Mouse (Mus musculus): Measurements from ENCODE around the gene Bsnd. TPM values are rescaled to one million over a fixed set of nuclear protein-coding genes. Genes with fewer than 3 reads are reported as not detected.

The Bsnd gene
- polyA plus RNA-seq (2012; rRNA removed), result 0.05 and 0.17 TPM in 2 replicates

DNA sequence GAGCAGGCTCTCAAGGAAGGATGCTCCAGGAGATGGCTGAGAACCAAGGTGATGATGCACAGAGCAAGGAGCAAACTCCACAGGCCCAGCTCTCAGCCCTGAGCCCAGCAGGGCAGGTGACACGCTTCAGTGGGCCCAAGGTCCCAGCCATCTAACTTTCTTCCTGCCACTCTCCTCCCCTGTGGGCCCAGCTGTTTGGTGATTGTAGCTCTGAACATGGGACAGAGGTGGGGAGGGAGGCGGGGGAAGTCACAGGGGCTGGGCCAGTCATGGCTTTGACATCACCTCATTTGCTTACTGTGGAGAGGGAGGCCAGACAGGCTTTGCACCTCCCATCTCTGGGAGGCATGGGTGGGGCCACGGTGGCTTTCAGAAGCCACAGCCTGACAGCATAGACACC is at the start of gene Bsnd:
Gene Bsnd (minus strand): TSS at position 168 of the 400 bp plus-strand sequence.

Other genes with a start within 250 kb of the Bsnd start
- gene Usp24, start 176.1 kb downstream of the Bsnd start, polyA plus RNA-seq (2012; rRNA removed), result 10.5 TPM in 2 replicates
- 0.61 and 1.3 TPM in 2 replicates for gene Pcsk9, start 28.0 kb downstream of the Bsnd start, polyA plus RNA-seq (2012; rRNA removed)
- gene Dhcr24, start 68.8 kb upstream of the Bsnd start, polyA plus RNA-seq (2012; rRNA removed), result 146 and 162 TPM in 2 replicates
- not detected in 2 replicates for gene Lexm, start 125.0 kb upstream of the Bsnd start, polyA plus RNA-seq (2012; rRNA removed)
- 2.0 TPM in 2 replicates for gene Ttc22, start 130.1 kb upstream of the Bsnd start, polyA plus RNA-seq (2012; rRNA removed)
- 11.9 and 19.5 TPM in 2 replicates for gene Pars2, start 158.8 kb upstream of the Bsnd start, polyA plus RNA-seq (2012; rRNA removed)
- 50.9 and 53.1 TPM in 2 replicates for gene Ttc4, start 186.7 kb upstream of the Bsnd start, polyA plus RNA-seq (2012; rRNA removed)
- 5.2 and 6.6 TPM in 2 replicates for gene Mroh7, start 238.6 kb upstream of the Bsnd start, polyA plus RNA-seq (2012; rRNA removed)
- 12.7 and 14.8 TPM in 2 replicates for gene Fam151a, start 241.6 kb upstream of the Bsnd start, polyA plus RNA-seq (2012; rRNA removed)

Data from ovary, adult 2 months (tissue).